Mouse (Mus musculus) liver, postnatal 0 days (tissue): Measurements from ENCODE around the gene Tspan14. TPM values are rescaled to one million over a fixed set of nuclear protein-coding genes. Genes with fewer than 3 reads are reported as not detected.
A peak's percentile ranks its signal among the peaks of the same experiment; 100 is the strongest.

ENCODE experiments used
- ATAC-seq: fragments of 200-750 bp; cut with Nextera tagmentation; 2 replicates; pipeline ENCODE4 v1.8.0; 2017; ENCODE audit warnings: mild to moderate bottlenecking, moderate library complexity
- DNase-seq: peaks from one replicate; pipeline ENCODE4 v3.0.0-alpha.2; 2016
- H3K27ac ChIP-seq: fragments of 300-500 bp; sonication (generic); 2 replicates; pipeline ENCODE4 v1.5.1; 2014; ENCODE audit warnings: antibody characterized with exemption, moderate library complexity, mild to moderate bottlenecking, low read depth
- H3K27me3 ChIP-seq: fragments of 300-500 bp; sonication (generic); 2 replicates; pipeline ENCODE4 v1.6.1; 2014; ENCODE audit warnings: low read length, control low read depth, mixed read lengths; ENCODE audit not compliant: insufficient read depth
- H3K36me3 ChIP-seq: fragments of 300-500 bp; sonication (generic); replicated peaks from 2 replicates; pipeline ENCODE4 v1.6.1; 2014; ENCODE audit warnings: mild to moderate bottlenecking, control low read depth, low read length, moderate library complexity, mixed read lengths; ENCODE audit not compliant: insufficient read depth
- H3K4me1 ChIP-seq: fragments of 300-500 bp; sonication (generic); 2 replicates; pipeline ENCODE4 v1.6.1; 2014; ENCODE audit warnings: antibody characterized with exemption, mild to moderate bottlenecking, control low read depth; ENCODE audit not compliant: insufficient read depth
- H3K4me2 ChIP-seq: fragments of 300-500 bp; sonication (generic); 2 replicates; pipeline ENCODE4 v1.6.1; 2014; ENCODE audit warnings: low read depth, mild to moderate bottlenecking, low read length, moderate library complexity, mixed read lengths
- H3K4me3 ChIP-seq: fragments of 300-500 bp; sonication (generic); 2 replicates; pipeline ENCODE4 v1.5.1; 2014; ENCODE audit warnings: low read depth, low read length
- H3K9ac ChIP-seq: fragments of 300-500 bp; sonication (generic); replicated peaks from 2 replicates; pipeline ENCODE4 v1.6.1; 2014; ENCODE audit warnings: mild to moderate bottlenecking, moderate library complexity
- H3K9me3 ChIP-seq: fragments of 300-500 bp; sonication (generic); 2 replicates; pipeline ENCODE4 v1.6.1; 2016; ENCODE audit warnings: mild to moderate bottlenecking, control low read depth, low read length, mixed read lengths
- CTCF ChIP-seq: sonication (generic); IDR thresholded peaks from 2 replicates; pipeline ENCODE4 v1.5.1; 2016; ENCODE audit warnings: antibody characterized with exemption, low read depth
- EP300 ChIP-seq: IDR thresholded peaks from 2 replicates; pipeline ENCODE4 v1.6.1; 2016; ENCODE audit warnings: antibody characterized with exemption, low read depth, mild to moderate bottlenecking
- WGBS: fragments of 180-500 bp; shearing (Covaris S2); extraction: QIAGEN DNeasy Blood & Tissue Kit; methylation state at CpG from one replicate; pipeline ENCODE4 v1.1.7; 2014; ENCODE audit not compliant: insufficient replicate concordance; 5-methylcytosine and 5-hydroxymethylcytosine counted together
- polyA plus RNA-seq: library from polyadenylated mRNA; unstranded; fragments of >200 nt; fragmentation: Nextera tagmentation; extraction: Ambion mirVana; gene quantifications from 2 replicates; pipeline ENCODE4 v1.2.1, GENCODE M21; 2015

The Tspan14 gene
- polyA plus RNA-seq, 1 experiment from 2014 or later = 24.9 TPM

GRCm38 (mm10) chr14:40900267-40900666 lies 66.3 kb downstream of the Tspan14 start:
- Histone ChIP-seq H3K36me3 (0 out of 2 replicates have a peak, but pooled peaks cover under 1% of the 10 kb centered on the region), H3K9ac (no peak overlapping the region), H3K27me3 (no peaks in the 10 kb centered on the region), H3K4me1 (peaks cover 7% of the 10 kb centered on the region; the same call in 1 of the 2 replicates), H3K9me3 (no peaks in the 10 kb centered on the region), H3K4me3 (no peak overlapping the region), H3K27ac (no peak overlapping the region), H3K4me2 (no peak overlapping the region)
- TF ChIP-seq CTCF = no peak
- no peak for TF ChIP-seq EP300
- ATAC-seq = no peak
- no peak for DNase-seq
- WGBS = 74% methylated on average over 2 of the region's 2 CpGs

- H3K4me1 ChIP-seq = peaks cover 6% of the 10 kb centered on the region; the same call in 1 of the 2 replicates
- 52% methylated on average over 3 of the region's 3 CpGs for WGBS
- H3K9ac ChIP-seq = no peak overlapping the region
- ATAC-seq (no peak), DNase-seq (no peak)
- no peaks in the 10 kb centered on the region for H3K27me3 ChIP-seq
- H3K36me3 ChIP-seq = no peaks in the 10 kb centered on the region
- H3K4me3 ChIP-seq = no peak overlapping the region
- H3K27ac ChIP-seq = no peak overlapping the region
- H3K4me2 ChIP-seq = no peak overlapping the region
- TF ChIP-seq EP300 (no peak), CTCF (no peak)
- no peaks in the 10 kb centered on the region for H3K9me3 ChIP-seq
Measured at GRCm38 (mm10) chr14:40897916-40898315, 68.7 kb downstream of the Tspan14 start.

GRCm38 (mm10) chr14:40895681-40896080 lies 70.9 kb downstream of the Tspan14 start:
- no peak overlapping the region for H3K9ac ChIP-seq
- WGBS = 66% methylated on average over 8 of the region's 8 CpGs
- no peak overlapping the region for H3K27ac ChIP-seq
- H3K36me3 ChIP-seq = no peaks in the 10 kb centered on the region
- H3K4me3 ChIP-seq = no peak overlapping the region
- DNase-seq = no peak
- no peak for ATAC-seq
- TF ChIP-seq CTCF (no peak), EP300 (no peak)
- no peaks in the 10 kb centered on the region for H3K27me3 ChIP-seq
- no peak overlapping the region for H3K4me2 ChIP-seq
- 0 out of 2 replicates have a peak, but pooled peaks cover 3% of the 10 kb centered on the region for H3K4me1 ChIP-seq
- no peaks in the 10 kb centered on the region for H3K9me3 ChIP-seq

- H3K27me3 ChIP-seq = no peaks in the 10 kb centered on the region
- ATAC-seq (peak; percentile 79), DNase-seq (peak; percentile 85)
- no peak overlapping the region for H3K27ac ChIP-seq
- whole genome bisulfite sequencing = 13% methylated on average over 23 of the region's 23 CpGs
- H3K9me3 ChIP-seq = no peaks in the 10 kb centered on the region
- no peak overlapping the region for H3K4me2 ChIP-seq
- no peak overlapping the region for H3K9ac ChIP-seq
- no peak overlapping the region for H3K4me3 ChIP-seq
- TF ChIP-seq CTCF (peak; percentile 91), EP300 (no peak)
- H3K36me3 ChIP-seq = no peaks in the 10 kb centered on the region
- 0 out of 2 replicates have a peak, but pooled peaks cover 3% of the 10 kb centered on the region for H3K4me1 ChIP-seq
Measured at GRCm38 (mm10) chr14:40894576-40895247, 71.9 kb downstream of the Tspan14 start.

- 77% methylated on average over 8 of the region's 8 CpGs for WGBS
- no peak overlapping the region for H3K9ac ChIP-seq
- H3K36me3 ChIP-seq = no peaks in the 10 kb centered on the region
- H3K27me3 ChIP-seq = no peaks in the 10 kb centered on the region
- no peak for DNase-seq
- H3K4me2 ChIP-seq = no peak overlapping the region
- ATAC-seq = no peak
- TF ChIP-seq EP300 (no peak), CTCF (no peak)
- no peaks in the 10 kb centered on the region for H3K9me3 ChIP-seq
- no peak overlapping the region for H3K27ac ChIP-seq
- 0 out of 2 replicates have a peak, but pooled peaks cover 3% of the 10 kb centered on the region for H3K4me1 ChIP-seq
- no peak overlapping the region for H3K4me3 ChIP-seq
Measured at GRCm38 (mm10) chr14:40893884-40894283, 72.7 kb downstream of the Tspan14 start.

- no peak for DNase-seq
- TF ChIP-seq CTCF = no peak
- no peak for TF ChIP-seq EP300
- WGBS = 53% methylated on average over 3 of the region's 3 CpGs
- H3K27ac ChIP-seq = no peak within 1 kb of the TSS
- no peak within 1 kb of the TSS for H3K9ac ChIP-seq
- no peak within 1 kb of the TSS for H3K4me3 ChIP-seq
- H3K9me3 ChIP-seq = no peaks in the 10 kb centered on the region
- ATAC-seq = no peak
- no peaks in the 10 kb centered on the region for H3K27me3 ChIP-seq
- H3K4me1 ChIP-seq = 0 out of 2 replicates have a peak, but pooled peaks cover 3% of the 10 kb centered on the region
- H3K4me2 ChIP-seq = no peak within 1 kb of the TSS
- no peaks in the 10 kb centered on the region for H3K36me3 ChIP-seq
Measured at GRCm38 (mm10) chr14:40893196-40893595, 73.4 kb downstream of the Tspan14 start, which contains the start of gene Sh2d4b. Sh2d4b (minus strand) TSS chr14:40893266.
